Mouse (Mus musculus) brown adipose tissue, adult 24 weeks (tissue): ENCODE measurements around the gene Nisch. TPM values are rescaled to one million over a fixed set of nuclear protein-coding genes. Genes with fewer than 3 reads are reported as not detected.
A peak's percentile ranks its signal among the peaks of the same experiment; 100 is the strongest.

Experiments used
- H3K27ac ChIP-seq: fragments of 200-500 bp; replicated peaks from 2 replicates; pipeline ENCODE4 v1.5.1; 2012; ENCODE audit warnings: low read depth, mild to moderate bottlenecking, low read length
- H3K4me1 ChIP-seq: fragments of 200-500 bp; 2 replicates; pipeline ENCODE4 v1.6.1; 2012; ENCODE audit warnings: low read length, mixed read lengths; ENCODE audit not compliant: control insufficient read depth, insufficient read depth, insufficient read length
- H3K4me3 ChIP-seq: fragments of 200-500 bp; 2 replicates; pipeline ENCODE4 v1.5.1; 2012; ENCODE audit warnings: low read depth, mild to moderate bottlenecking, low read length, moderate library complexity; ENCODE audit not compliant: insufficient read depth
- polyA plus RNA-seq: library from polyadenylated mRNA; stranded (reverse); fragments of >200 nt; gene quantifications from 2 replicates; pipeline ENCODE4 v1.2.4, GENCODE M21; 2012; ENCODE audit not compliant: missing spikeins, insufficient read depth, insufficient read length

The Nisch gene
- polyA plus RNA-seq, 1 experiment: 84.5 TPM

DNA sequence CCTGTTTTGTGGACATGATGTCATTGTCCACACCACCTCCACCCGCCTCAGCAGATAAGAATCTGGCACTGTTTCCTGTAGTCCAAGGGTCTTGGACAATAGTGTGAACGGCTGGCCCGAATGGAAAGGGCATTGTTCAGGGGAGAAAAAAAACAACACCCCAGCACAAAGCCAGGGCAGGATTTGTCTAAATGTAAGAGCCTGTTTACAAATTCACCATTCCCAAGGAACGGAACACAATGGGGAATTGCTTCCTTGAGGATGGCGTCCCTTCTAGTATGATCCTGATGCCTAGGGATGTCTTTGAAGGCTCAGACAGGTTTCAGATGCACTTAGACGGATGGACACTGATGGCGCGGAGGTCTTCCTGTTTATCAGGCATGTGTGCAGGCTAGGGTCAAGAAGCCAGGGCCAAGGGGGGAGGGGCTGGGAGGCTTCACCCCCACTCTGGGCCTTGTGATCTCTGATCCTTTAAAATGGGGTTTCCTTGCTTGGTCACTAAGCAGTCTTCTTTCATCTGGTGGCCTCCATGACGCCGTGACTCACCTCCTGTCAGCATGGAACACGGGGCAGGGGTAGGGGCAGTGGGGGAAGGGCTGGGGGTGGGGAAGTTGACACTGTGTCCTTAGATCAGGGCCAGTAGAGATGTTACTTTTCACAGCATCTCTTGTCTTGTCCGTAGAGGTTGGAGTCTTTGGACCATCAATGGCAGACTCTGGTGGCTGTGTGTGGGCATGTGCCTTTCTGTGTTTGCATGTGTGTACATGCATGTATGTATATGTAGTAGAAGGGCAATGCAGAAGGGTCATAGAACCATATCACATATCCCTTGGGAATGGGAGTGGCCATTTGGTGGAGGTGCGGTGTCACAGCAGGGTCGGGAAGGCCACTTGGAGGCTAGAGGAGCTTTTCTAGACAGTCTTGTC, 16.6 kb upstream of the Nisch start:
- Histone ChIP-seq H3K4me3 (peak overlapping the region; percentile 22), H3K27ac (peak overlapping the region; percentile 98), H3K4me1 (peaks cover 36% of the 10 kb centered on the region)

DNA sequence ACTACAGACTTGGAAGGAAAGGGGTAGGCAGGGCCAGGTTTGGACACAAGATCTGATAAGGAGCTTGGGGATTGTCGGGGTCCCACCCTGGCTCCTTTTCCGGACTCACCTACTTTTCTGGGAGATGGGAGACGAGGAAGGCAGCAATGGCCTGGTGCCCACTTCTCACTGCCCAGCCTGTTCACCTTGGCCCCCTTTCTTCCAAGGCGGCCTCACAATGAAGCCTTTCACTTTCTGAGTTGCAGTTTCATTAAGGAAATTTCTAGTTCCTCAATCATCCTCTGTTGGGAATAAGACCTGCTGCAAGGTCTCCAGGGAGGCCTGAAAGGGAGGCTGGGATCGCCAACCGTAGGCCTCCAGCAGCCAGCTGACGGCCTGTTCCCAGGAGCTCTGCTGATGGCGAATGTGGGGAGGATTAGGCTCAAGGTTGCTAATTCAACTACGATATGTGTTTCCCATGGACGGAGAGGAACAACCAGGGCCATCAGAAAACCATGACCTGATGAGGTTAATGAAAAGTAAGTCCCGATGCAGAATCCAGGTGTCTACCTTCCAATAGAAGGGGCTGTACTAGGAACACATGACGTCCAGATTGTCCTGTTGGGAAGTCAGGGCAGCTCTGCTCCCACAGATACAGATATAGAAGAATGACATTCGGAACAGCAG, 15.8 kb upstream of the Nisch start:
- peak overlapping the region; percentile 18 for H3K4me3 ChIP-seq
- H3K27ac ChIP-seq: peak overlapping the region; percentile 97
- peaks cover 44% of the 10 kb centered on the region for H3K4me1 ChIP-seq

DNA sequence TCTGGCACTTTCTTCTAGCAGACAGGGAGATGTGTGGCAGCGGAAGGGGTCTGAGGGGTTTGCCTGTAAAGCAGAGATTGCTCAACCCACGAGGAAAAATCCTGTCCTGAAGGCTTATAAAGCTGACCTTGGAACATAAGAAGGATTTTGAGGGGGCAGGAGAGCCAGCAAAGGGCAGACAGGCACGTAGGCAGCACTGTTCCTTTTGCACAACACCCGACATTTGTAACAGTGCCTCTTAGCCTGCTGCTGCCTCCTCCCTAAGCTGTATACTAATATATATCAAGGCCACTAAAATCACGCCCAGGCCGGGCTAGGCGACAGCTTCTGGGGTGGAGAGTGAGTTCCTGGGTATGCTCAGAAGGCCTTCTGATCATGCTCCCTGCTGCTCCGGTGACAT, 13.7 kb upstream of the Nisch start:
- Histone ChIP-seq H3K4me1 (peaks cover 51% of the 10 kb centered on the region), H3K4me3 (no peak overlapping the region), H3K27ac (peak overlapping the region; percentile 97)

DNA sequence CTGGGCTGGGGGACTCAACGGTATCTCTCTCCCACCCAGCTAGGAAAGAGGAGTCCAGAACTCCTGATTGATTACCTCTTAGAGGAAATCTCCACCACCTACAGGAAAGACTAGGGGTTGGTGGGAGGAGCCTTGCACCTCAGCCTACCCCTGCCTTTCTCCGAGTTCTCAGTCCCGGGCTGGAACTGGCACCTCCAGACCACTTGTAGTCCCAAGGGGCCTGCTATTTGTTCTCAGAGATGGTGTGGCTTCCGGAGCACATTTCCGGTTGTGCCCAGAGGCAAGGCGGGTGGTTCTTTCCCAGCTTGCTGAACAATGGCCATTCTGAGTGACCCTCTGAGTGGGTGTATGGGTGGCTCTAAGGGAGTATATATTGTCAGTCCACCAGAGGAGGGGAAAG, 11.5 kb upstream of the Nisch start:
- Histone ChIP-seq H3K27ac (peak overlapping the region; percentile 84), H3K4me3 (no peak overlapping the region), H3K4me1 (peaks cover 51% of the 10 kb centered on the region)

DNA sequence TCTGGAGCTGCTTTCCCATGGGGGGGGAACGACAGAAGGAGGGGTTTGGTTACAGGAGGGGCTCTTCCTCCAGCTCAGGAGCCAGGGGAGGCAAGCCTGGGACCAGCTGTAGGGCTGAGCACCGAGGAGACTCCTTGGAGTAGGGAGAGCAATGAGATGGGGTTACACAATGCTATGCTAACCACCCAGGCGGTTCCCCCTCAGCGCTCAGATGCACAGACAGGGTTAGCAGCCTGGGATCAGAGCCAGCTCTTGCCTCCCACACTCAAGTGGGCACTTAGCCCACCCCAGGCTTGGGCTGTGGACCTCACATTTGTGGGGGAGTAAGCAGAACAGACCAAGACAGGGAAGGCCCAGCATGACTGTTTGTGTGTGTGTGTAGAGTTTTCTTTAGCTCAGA, 10.2 kb upstream of the Nisch start:
- Histone ChIP-seq H3K27ac (peak overlapping the region; percentile 84), H3K4me3 (no peak overlapping the region), H3K4me1 (peaks cover 43% of the 10 kb centered on the region)

DNA sequence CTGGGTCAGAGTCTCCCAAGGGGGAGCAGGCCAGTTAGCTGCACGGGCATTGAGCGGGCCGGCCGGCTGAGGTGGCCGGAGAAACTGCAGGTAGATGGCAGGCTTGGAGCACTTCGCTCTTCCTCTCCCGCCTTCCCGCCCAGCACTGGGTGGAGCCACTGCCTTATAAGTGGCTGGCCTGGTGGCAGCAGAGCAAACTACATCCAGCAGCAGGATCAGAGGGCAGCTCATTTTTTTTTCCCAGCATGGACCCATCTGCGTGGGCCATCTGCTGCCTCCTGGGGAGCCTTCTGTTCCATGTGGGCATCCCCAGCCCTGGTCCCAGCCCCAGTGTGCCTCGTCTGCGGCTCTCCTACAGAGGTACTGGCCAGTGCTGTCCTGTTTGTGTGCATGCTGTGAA, 920 bp upstream of the Nisch start, which contains the start of gene Sema3g:
Sema3g (plus strand) TSS at position 195 of the 400 bp plus-strand sequence.
- H3K27ac ChIP-seq: peak within 1 kb of the TSS; percentile 81
- peak within 1 kb of the TSS; percentile 57 for H3K4me3 ChIP-seq
- peaks cover 5% of the 10 kb centered on the region for H3K4me1 ChIP-seq

DNA sequence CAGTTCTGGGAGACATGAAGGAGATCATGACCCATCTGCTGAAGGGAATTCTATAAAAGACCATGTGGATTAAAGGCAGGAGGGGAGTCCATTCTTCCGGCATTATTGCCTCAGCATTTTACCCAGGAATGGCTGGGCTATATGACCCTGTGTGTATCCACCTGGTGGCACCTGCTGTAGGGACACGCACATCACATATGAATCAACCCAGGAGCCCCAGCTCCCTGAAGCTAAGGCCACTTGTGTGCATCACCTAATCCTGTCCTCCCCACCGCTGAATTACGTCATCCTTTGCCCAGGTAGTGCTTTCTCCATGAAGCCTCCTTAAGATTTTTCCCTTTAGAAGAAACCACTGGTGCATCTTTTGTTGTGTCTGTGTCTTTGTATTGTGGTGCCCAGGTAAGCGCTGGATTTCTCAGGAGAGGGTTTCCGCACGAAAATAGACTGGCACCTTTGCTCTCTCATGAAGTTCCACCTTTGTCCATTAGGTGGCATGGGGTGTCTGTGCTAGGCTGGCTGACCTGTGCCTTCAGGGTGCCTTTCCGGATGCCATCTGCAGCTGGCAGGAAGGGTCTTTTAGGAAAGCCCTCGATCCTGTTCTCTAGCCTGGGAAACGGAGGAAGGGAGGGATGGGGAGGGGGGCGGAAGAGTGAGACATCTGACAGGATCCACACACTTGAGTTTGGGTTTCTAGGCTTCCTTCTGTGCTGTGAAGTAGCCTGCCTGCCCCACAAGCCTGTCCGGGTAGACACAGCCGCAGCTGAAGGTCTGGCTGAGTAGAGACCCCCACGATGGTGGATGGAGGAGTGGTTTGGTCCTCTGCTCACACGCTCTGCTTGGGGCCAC, 1.4 kb downstream of the Nisch start:
- peaks cover 5% of the 10 kb centered on the region for H3K4me1 ChIP-seq
- peak overlapping the region; percentile 81 for H3K27ac ChIP-seq
- H3K4me3 ChIP-seq: peak overlapping the region; percentile 20

DNA sequence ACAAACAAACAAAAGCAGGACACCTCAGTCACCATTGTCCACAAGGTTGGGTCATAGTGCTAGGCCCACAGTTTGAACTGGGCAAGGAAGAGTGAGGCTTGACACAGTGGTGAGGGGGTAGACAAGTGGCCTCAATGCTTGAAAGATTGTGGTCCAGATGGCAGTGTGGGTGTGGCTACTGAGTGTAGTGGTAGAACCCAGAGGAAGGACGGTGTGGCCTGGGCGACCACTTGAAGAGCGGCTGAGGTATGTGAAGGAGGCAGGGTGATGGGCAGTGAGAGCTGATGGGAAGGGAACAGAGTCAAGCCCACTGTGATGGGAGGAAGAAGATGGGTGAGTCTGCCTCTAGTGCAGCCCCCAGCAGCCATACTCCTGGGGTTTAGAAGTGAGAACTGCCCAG, 2.1 kb downstream of the Nisch start:
- Histone ChIP-seq H3K4me3 (no peak overlapping the region), H3K27ac (no peak overlapping the region), H3K4me1 (peaks cover 5% of the 10 kb centered on the region)

DNA sequence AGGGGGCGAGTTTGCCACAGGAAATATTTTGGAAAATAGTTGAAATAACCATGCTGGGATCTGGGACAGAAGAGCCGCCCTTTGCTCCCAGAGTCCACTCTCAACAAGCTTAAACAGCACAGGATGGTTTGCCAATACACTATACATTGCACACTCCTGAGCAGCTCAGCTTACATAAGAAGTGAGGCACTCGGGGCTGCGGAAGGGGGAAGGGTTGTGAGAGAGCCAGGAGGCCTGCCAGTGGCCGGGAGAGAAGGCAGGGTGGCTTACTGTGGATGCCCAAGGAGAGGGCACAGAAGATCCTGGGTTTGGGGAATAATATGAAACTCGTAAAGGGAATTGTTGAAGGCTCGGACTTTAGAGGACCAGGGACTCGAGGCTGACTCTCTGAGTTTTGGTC, 2.9 kb downstream of the Nisch start:
- Histone ChIP-seq H3K4me1 (peaks cover 5% of the 10 kb centered on the region), H3K27ac (no peak overlapping the region)

DNA sequence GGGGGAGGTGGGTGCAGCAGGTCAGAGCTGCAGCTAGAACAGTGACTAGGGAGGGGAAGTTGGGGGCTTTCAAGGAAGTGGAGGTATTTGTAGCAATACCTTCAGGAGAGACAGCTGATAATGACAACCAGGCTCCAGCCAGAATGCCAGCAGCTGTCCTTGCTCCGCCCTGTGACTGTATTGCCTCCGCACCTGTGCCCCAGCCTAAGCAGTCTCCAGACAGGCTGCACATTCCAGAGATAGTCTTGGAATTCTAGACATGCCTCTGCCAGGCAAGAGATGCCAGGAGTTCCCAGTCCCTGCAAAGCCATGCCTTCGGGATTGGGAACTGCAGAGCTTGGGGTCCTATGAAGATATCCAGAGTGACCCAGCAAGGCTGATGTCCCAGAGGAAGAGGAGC, 4.2 kb downstream of the Nisch start:
- Histone ChIP-seq H3K4me1 (peaks cover 5% of the 10 kb centered on the region), H3K27ac (no peak overlapping the region), H3K4me3 (no peak overlapping the region)

More for the DNA sequence above, 2.9 kb downstream of the Nisch start:
- H3K4me3 ChIP-seq: no peak overlapping the region

DNA sequence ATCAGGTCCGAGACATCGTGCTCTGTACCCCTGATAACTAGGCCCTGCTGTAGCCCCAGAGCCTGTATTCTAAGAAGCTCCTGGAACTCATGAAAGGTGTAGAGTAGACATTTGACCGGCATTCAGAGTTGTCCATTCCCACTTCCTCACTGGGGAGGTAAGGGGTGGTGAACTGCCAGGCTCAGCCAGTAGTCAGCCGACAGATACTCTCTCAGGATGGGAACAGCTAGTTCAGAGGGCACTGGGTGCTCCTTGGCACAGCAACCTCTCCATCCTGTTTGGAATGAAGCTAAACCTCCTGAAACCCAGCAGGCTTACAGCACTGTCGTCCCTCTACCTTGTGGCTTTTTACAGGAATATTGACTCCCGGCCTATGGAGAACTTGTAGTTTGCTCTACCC, 4.9 kb downstream of the Nisch start:
- Histone ChIP-seq H3K27ac (no peak overlapping the region), H3K4me3 (no peak overlapping the region), H3K4me1 (peaks cover 10% of the 10 kb centered on the region; the same call in 1 of the 2 replicates)

DNA sequence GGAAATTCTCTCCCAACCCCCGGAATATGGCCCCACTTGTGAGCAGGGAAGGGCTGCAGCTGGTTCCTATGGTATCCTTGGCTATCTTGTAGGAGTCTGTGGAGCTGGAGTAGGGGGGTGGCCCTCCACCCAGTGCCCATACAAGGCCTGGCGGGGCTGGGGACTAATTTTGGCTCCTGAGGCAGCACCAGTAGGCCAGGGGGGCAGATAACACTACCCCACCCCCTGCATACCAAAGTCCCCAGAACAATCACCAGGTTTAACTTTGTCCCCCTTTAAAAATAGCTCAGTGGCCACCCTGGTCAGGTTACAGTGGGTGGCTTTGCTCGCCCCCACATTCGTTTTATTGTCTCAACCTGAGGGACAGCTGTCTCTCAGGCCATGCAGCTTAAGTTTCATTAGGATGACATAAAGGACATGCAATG, 7.6 kb downstream of the Nisch start:
- H3K27ac ChIP-seq: no peak overlapping the region
- H3K4me1 ChIP-seq: peaks cover 9% of the 10 kb centered on the region; the same call in 1 of the 2 replicates
- no peak overlapping the region for H3K4me3 ChIP-seq

DNA sequence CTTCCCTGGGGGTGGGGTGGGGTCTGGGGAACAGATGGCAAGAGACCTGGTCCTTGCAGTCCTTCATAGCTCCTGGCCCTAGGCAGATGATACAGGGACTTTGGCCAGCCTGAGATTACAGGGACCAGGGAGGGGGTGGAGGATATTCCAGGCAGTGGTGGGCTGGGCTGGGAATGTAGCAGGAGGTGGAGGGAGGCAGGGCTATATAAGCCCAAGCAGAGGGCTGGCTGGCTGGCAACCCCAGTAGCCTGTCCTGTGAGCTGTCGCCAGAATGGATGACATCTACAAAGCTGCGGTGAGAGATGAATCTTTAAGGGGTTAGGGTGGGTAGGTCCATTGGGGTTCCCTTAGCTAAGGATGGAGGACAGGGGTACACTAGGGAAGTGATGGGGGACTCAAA, 8.7 kb downstream of the Nisch start, which contains the start of gene Tnnc1:
Tnnc1 (plus strand) TSS at position 229 of the 400 bp plus-strand sequence.
- Histone ChIP-seq H3K4me1 (peaks cover 9% of the 10 kb centered on the region; the same call in 1 of the 2 replicates), H3K27ac (peak within 1 kb of the TSS; percentile 81), H3K4me3 (peak within 1 kb of the TSS; percentile 75)

DNA sequence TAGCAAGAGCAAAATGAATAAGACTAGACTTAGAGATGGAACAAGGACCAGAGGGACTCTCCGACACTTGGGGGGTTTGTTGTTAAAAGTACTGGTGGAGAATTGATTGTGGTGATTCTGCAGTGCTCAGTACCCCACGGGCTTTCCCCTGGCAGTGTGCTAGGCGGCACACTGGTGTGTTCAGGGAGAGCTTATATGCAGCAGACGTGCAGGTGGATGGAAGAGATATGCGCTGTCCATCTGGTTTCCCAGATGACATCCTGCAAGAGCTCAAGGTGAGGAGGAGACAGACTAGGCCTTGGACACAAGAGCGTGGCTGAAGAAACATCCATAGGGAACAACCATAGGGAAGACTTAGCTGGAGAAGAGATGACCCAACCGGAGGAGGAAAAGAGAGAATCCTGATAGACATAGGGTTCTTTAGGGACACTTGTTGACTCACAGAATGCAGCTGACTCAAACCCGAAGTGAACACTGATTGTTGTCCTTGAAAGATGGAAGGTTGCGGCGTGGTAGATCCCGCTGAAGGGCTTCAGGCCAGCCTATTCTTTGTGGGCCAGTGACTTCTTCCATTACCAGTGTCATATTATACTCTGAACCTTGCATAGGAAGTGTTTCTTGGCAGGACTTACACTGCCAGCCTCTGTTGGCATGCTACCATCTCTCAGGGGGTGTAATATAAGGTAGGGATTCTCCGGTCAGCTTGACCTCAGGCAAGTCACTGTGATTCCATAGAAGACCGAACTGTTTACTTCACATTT, 9.5 kb downstream of the Nisch start:
- Histone ChIP-seq H3K27ac (peak overlapping the region; percentile 81), H3K4me1 (peaks cover 9% of the 10 kb centered on the region; the same call in 1 of the 2 replicates), H3K4me3 (peak overlapping the region; percentile 75)
